Mouse (Mus musculus) small intestine, adult 2 months (tissue): ENCODE data around the gene Zfp385c.

Experiments used
- CTCF ChIP-seq: fragments of 200-500 bp; IDR thresholded peaks from 2 replicates; pipeline ENCODE4 v1.5.1; 2012; ENCODE audit warnings: low read depth, mild to moderate bottlenecking, control low read depth, inconsistent platforms, low read length, moderate library complexity, mixed read lengths; ENCODE audit not compliant: insufficient replicate concordance, insufficient read length; ENCODE audit errors: extremely low read depth
- POLR2A ChIP-seq: fragments of 200-500 bp; IDR thresholded peaks from 2 replicates; pipeline ENCODE4 v1.6.1; 2012; ENCODE audit warnings: low read depth, mild to moderate bottlenecking, control low read depth, inconsistent platforms, low read length, moderate library complexity

GRCm38 (mm10) chr11:100609355-100609996 lies 82.8 kb downstream of the Zfp385c start:
- TF ChIP-seq CTCF (no peak), POLR2A (no peak)
